Mouse (Mus musculus) MEL (cell line): ENCODE data around the gene Shq1. TPM values are rescaled to one million over a fixed set of nuclear protein-coding genes. Genes with fewer than 3 reads are reported as not detected.

ENCODE experiments used
- DNase-seq: peaks from one replicate; pipeline ENCODE4 v3.0.0; 2011; ENCODE audit warnings: low read depth, low spot score
- H3K27ac ChIP-seq: 2 replicates; pipeline ENCODE4 v1.5.1; 2012; ENCODE audit warnings: low read depth, mild to moderate bottlenecking, control low read depth, low read length, moderate library complexity; ENCODE audit not compliant: control insufficient read depth
- H3K27me3 ChIP-seq, 2 experiments: fragments of 150-350 bp in 1 of 2; sonication (generic) in 1 of 2; 2 replicates each; pipeline ENCODE4 v1.6.1; 2012; ENCODE audit warnings: low read length in 2 of 2, mild to moderate bottlenecking in 2 of 2, improper control_type of control experiment in 1 of 2, moderate library complexity in 1 of 2; ENCODE audit not compliant: insufficient read depth in 2 of 2, control insufficient read depth in 1 of 2
- H3K36me3 ChIP-seq, 2 experiments: 2 replicates each; pipeline ENCODE4 v1.6.1; 2012 to 2014; ENCODE audit warnings: low read length in 2 of 2, improper control_type of control experiment in 1 of 2, inconsistent platforms in 1 of 2, mild to moderate bottlenecking in 1 of 2; ENCODE audit not compliant: insufficient read depth in 2 of 2, control insufficient read depth in 1 of 2
- H3K4me1 ChIP-seq, 2 experiments: fragments of 150-350 bp in 1 of 2; sonication (generic) in 1 of 2; 2 replicates each; pipeline ENCODE4 v1.6.1; 2012; ENCODE audit warnings: low read length in 2 of 2, improper control_type of control experiment in 1 of 2, mild to moderate bottlenecking in 1 of 2; ENCODE audit not compliant: insufficient read depth in 2 of 2, control insufficient read depth in 1 of 2
- H3K4me3 ChIP-seq, 2 experiments: fragments of 150-350 bp in 1 of 2; sonication (generic) in 1 of 2; 2 replicates each; pipeline ENCODE4 v1.5.1; 2012; ENCODE audit warnings: low read depth in 2 of 2, low read length in 2 of 2, mild to moderate bottlenecking in 2 of 2, moderate library complexity in 2 of 2, control low read depth in 1 of 2, improper control_type of control experiment in 1 of 2; ENCODE audit not compliant: control insufficient read depth in 1 of 2, insufficient read depth in 1 of 2
- H3K79me2 ChIP-seq: 2 replicates; pipeline ENCODE4 v1.6.1; 2012; ENCODE audit warnings: mild to moderate bottlenecking, low read length, moderate library complexity; ENCODE audit not compliant: control insufficient read depth, poor library complexity, insufficient read depth
- H3K9ac ChIP-seq: 2 replicates; pipeline ENCODE4 v1.6.1; 2012; ENCODE audit warnings: low read depth, mild to moderate bottlenecking, control low read depth, low read length, moderate library complexity; ENCODE audit not compliant: control insufficient read depth, poor library complexity, severe bottlenecking
- H3K9me3 ChIP-seq: fragments of 150-350 bp; sonication (generic); replicated peaks from 2 replicates; pipeline ENCODE4 v1.6.1; 2012; ENCODE audit warnings: mild to moderate bottlenecking, low read length, improper control_type of control experiment, moderate library complexity; ENCODE audit not compliant: insufficient read depth
- ELF1 ChIP-seq: IDR thresholded peaks from 2 replicates; pipeline ENCODE4 v1.6.1; 2014; ENCODE audit warnings: low read depth, mild to moderate bottlenecking, inconsistent platforms, low read length, improper control_type of control experiment, moderate library complexity
- EP300 ChIP-seq, 2 experiments: IDR thresholded peaks; 2 replicates each; pipeline ENCODE4 v1.6.1; 2011; ENCODE audit warnings: improper control_type of control experiment in 2 of 2, low read length in 2 of 2, low read depth in 1 of 2, mild to moderate bottlenecking in 1 of 2
- ETS1 ChIP-seq: IDR thresholded peaks from 2 replicates; pipeline ENCODE4 v1.6.1; 2012; ENCODE audit warnings: low read depth, mild to moderate bottlenecking, inconsistent platforms, low read length, improper control_type of control experiment, moderate library complexity
- GABPA ChIP-seq: IDR thresholded peaks from 2 replicates; pipeline ENCODE4 v1.6.1; 2012; ENCODE audit warnings: low read depth, mild to moderate bottlenecking, inconsistent platforms, low read length, improper control_type of control experiment, moderate library complexity
- GATA1 ChIP-seq: IDR thresholded peaks from 2 replicates; pipeline ENCODE4 v1.6.1; 2011; ENCODE audit warnings: low read depth, low read length, improper control_type of control experiment
- HCFC1 ChIP-seq: IDR thresholded peaks from 2 replicates; pipeline ENCODE4 v1.6.1; 2012; ENCODE audit warnings: low read depth, mild to moderate bottlenecking, inconsistent platforms, low read length, improper control_type of control experiment, moderate library complexity
- JUND ChIP-seq: IDR thresholded peaks from 2 replicates; pipeline ENCODE4 v1.6.1; 2011; ENCODE audit warnings: low read depth, mild to moderate bottlenecking, improper control_type of control experiment, low read length
- MEF2A ChIP-seq: IDR thresholded peaks from 2 replicates; pipeline ENCODE4 v1.6.1; 2014; ENCODE audit warnings: low read depth, mild to moderate bottlenecking, inconsistent platforms, low read length, improper control_type of control experiment; ENCODE audit not compliant: poor library complexity, insufficient replicate concordance, severe bottlenecking; ENCODE audit errors: extremely low read depth
- MYB ChIP-seq: IDR thresholded peaks from 2 replicates; pipeline ENCODE4 v1.6.1; 2011; ENCODE audit warnings: mild to moderate bottlenecking, low read depth, low read length, improper control_type of control experiment
- NELFE ChIP-seq: IDR thresholded peaks from 2 replicates; pipeline ENCODE4 v1.6.1; 2011; ENCODE audit warnings: low read depth, low read length, improper control_type of control experiment
- NRF1 ChIP-seq: IDR thresholded peaks from 2 replicates; pipeline ENCODE4 v1.6.1; 2014; ENCODE audit warnings: low read depth, mild to moderate bottlenecking, inconsistent platforms, low read length, improper control_type of control experiment, moderate library complexity; ENCODE audit not compliant: poor library complexity, insufficient read depth, severe bottlenecking
- POLR2AphosphoS2 ChIP-seq: IDR thresholded peaks from 2 replicates; pipeline ENCODE4 v1.6.1; 2011; ENCODE audit warnings: low read length, improper control_type of control experiment
- POLR2AphosphoS5 ChIP-seq: IDR thresholded peaks from 2 replicates; pipeline ENCODE4 v1.6.1; 2012; ENCODE audit warnings: low read depth, borderline replicate concordance, mild to moderate bottlenecking, inconsistent platforms, low read length, moderate library complexity, mixed read lengths
- RCOR1 ChIP-seq: IDR thresholded peaks from 2 replicates; pipeline ENCODE4 v1.6.1; 2012; ENCODE audit warnings: low read depth, mild to moderate bottlenecking, inconsistent platforms, low read length, improper control_type of control experiment
- SIN3A ChIP-seq: IDR thresholded peaks from 2 replicates; pipeline ENCODE4 v1.6.1; 2012; ENCODE audit warnings: low read length, improper control_type of control experiment, inconsistent platforms
- TBP ChIP-seq: IDR thresholded peaks from 2 replicates; pipeline ENCODE4 v1.8.0; 2011; ENCODE audit warnings: low read depth, low read length, improper control_type of control experiment
- TCF12 ChIP-seq: IDR thresholded peaks from 2 replicates; pipeline ENCODE4 v1.6.1; 2014; ENCODE audit warnings: low read depth, mild to moderate bottlenecking, inconsistent platforms, low read length, improper control_type of control experiment, moderate library complexity
- UBTF ChIP-seq: IDR thresholded peaks from 2 replicates; pipeline ENCODE4 v1.6.1; 2012; ENCODE audit warnings: low read depth, mild to moderate bottlenecking, inconsistent platforms, low read length, improper control_type of control experiment, moderate library complexity, borderline replicate concordance; ENCODE audit not compliant: insufficient read depth
- USF1 ChIP-seq: IDR thresholded peaks from 2 replicates; pipeline ENCODE4 v1.6.1; 2014; ENCODE audit warnings: low read depth, mild to moderate bottlenecking, inconsistent platforms, low read length, improper control_type of control experiment, moderate library complexity
- USF2 ChIP-seq, 2 experiments: IDR thresholded peaks; 2 replicates each; pipeline ENCODE4 v1.6.1; 2011 to 2012; ENCODE audit warnings: improper control_type of control experiment in 2 of 2, low read length in 2 of 2, borderline replicate concordance in 1 of 2, inconsistent platforms in 1 of 2, low read depth in 1 of 2, mild to moderate bottlenecking in 1 of 2; ENCODE audit not compliant: insufficient read depth in 1 of 2
- ZKSCAN1 ChIP-seq: IDR thresholded peaks from 2 replicates; pipeline ENCODE4 v1.6.1; 2012; ENCODE audit warnings: low read depth, mild to moderate bottlenecking, inconsistent platforms, low read length, improper control_type of control experiment, moderate library complexity
- ZMIZ1 ChIP-seq: IDR thresholded peaks from 2 replicates; pipeline ENCODE4 v1.6.1; 2012; ENCODE audit warnings: low read depth, mild to moderate bottlenecking, inconsistent platforms, low read length, improper control_type of control experiment, moderate library complexity
- polyA plus RNA-seq, 2 experiments: library from polyadenylated mRNA; stranded (reverse) in 1 of 2; unstranded in 1 of 2; fragments of >175 nt in 1 of 2; fragments of >200 nt in 1 of 2; gene quantifications; 2 replicates each; pipeline versions ENCODE4 v1.2.1 to v1.2.4; 2012; ENCODE audit warnings: low replicate concordance in 2 of 2, low read depth in 1 of 2; ENCODE audit not compliant: insufficient read length in 2 of 2, insufficient read depth in 1 of 2, missing spikeins in 1 of 2
- total RNA-seq: library from RNA; depleted of rRNA; stranded (reverse); fragments of 300-350 nt; gene quantifications from 2 replicates; pipeline ENCODE4 v1.2.3, GENCODE M21; 2012

Shq1 gene
- total and polyA plus RNA-seq, 3 experiments, result 20.2 to 23.5 TPM; not detected in 1

GRCm38 (mm10) chr6:100586758-100587157 lies 84.2 kb downstream of the Shq1 start:
- Histone ChIP-seq H3K27me3 (no peaks in the 10 kb centered on the region), H3K27ac (peak overlapping the region; percentile 68), H3K79me2 (no peaks in the 10 kb centered on the region), H3K4me1 (peaks cover 7 to 18% of the 10 kb centered on the region in 2 experiments), H3K36me3 (peaks cover 0 to 13% of the 10 kb centered on the region in 2 experiments; a peak in 2 of 4 replicates), H3K9ac (no peak overlapping the region), H3K4me3 (no peak overlapping the region), H3K9me3 (no peaks in the 10 kb centered on the region)
- TF ChIP-seq USF2 (IDR thresholded peaks at IDR 0.05; ENCODE audit: borderline replicate concordance in 1 of 2, insufficient read depth in 1 of 2, low read depth in 1 of 2, low read length in 2 of 2) (no peak), MEF2A (no peak), EP300 (IDR thresholded peaks at IDR 0.05; ENCODE audit: low read depth in 1 of 2, low read length in 2 of 2) (peak; percentile 35 to 87; a peak in 3 of 4 replicates), USF1 (no peak), MYB (no peak), POLR2AphosphoS2 (no peak), TBP (no peak), UBTF (no peak), ELF1 (peak; percentile 60; the same call in 1 of the 2 replicates), NELFE (no peak), RCOR1 (peak; percentile 19), ZMIZ1 (no peak), HCFC1 (peak; percentile 30; the same call in 1 of the 2 replicates), TCF12 (peak; percentile 24; the same call in 1 of the 2 replicates), GABPA (no peak), SIN3A (peak; percentile 35; the same call in 1 of the 2 replicates), POLR2AphosphoS5 (no peak), NRF1 (no peak), GATA1 (peak; percentile 70), ZKSCAN1 (no peak), JUND (0 out of 2 replicates have a peak, but pooled peaks have one; percentile 16), ETS1 (0 out of 2 replicates have a peak, but pooled peaks have one; percentile 55)
- DNase-seq, result peak; percentile 57
